Mouse (Mus musculus) natural killer cell, adult 2 months (primary cell): ENCODE measurements around the gene Cdkl4.
"Not testable (repeated sequence)": the region's sequence is repeated elsewhere in the genome, so short reads cannot be mapped to it uniquely, and the experiment has no call there.

ENCODE experiments used
- DNase-seq, 2 experiments: peaks; one replicate each; pipeline ENCODE4 v3.0.0; 2022; ENCODE audit warnings: low spot score in 2 of 2

Cdkl4 gene

DNA sequence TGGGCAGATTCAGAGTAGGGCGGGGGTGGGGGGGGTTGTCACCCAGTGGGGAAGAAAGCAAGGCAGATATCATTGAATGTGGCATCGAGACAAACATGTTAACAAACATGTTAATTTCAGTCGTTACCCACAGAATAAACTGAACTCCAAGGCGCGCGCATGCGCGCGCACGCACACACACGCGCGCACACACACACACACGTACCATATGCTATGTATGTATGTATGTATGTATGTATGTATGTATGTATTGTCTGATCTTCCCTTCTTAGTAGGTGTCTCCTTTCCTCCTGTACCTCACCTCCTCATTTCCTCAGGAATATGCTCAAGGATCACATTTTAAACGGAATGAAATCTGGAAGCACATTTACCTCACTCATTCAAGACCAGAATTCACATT, at the start of gene Cdkl4:
TSS of gene Cdkl4 (minus strand) at position 175 of the 400 bp plus-strand sequence.
- DNase-seq = no peak

DNA sequence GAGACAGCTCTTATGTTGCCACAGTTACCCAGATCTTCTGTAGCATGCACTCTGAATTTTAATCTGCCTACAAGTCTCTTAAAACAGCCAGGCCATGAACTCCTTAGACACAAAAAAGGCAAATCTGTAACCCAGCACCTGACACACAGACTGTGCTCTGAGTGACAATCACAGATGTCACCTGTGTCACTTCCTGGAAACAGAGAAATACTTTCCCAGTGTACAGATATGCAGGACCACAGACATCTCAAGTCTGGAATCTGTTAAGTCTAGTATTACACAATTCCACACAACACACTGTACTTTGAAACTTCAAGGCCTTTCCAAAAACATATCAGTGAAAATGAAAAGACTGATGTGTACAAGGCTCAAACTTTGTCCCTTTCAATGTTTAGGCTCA, 47.4 kb upstream of the Cdkl4 start:
- DNase-seq = no peak

DNA sequence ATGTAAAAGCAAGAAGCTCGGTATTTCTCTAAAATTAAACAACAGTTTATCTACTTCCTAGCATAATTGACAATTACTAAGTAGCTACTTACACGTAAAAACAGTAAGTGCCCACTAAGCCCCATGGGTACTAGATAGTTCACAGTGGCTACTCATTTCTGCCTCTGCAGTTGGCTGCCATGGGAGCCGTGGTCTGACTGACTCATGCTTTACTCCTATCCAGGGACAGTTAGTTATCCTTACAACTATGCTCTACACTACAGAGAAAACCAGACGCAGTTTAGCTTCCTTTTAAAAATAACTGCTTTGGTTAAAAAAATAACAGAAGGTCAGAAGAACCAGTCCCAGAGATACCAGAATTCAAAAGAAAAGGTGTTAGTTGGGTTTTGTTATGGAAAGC, 44.1 kb upstream of the Cdkl4 start:
- no peak for DNase-seq

DNA sequence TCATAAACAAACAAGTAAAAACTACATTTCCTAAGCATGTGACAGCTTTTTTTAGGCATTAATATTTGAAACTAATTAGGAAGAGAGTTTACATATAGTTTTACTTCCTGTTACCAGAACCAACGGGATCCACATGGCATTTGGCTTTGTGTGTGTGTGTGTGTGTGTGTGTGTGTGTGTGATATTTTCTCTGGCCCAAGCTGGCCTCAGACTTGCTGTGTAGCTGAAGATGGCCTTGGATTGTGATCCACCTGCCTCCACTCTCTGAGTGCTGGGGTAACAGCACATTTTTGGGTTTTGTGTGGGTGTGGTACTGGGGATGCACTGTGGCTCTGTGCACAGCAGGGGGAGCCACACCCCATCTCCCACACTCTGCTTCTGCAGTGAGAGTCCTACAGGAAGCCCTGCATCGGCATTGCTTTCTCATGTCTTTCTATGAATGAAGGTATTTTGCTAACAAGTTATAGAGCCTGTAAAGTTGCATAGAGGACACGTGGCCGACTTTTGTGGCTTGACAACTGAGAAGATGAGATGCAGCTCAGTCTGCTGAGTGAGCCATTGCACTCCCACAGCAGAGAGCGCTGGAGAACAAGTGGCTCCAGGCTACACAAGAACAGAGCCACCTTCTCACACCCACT, 43.3 kb upstream of the Cdkl4 start:
- peak; percentile 40 to 56 for DNase-seq

DNA sequence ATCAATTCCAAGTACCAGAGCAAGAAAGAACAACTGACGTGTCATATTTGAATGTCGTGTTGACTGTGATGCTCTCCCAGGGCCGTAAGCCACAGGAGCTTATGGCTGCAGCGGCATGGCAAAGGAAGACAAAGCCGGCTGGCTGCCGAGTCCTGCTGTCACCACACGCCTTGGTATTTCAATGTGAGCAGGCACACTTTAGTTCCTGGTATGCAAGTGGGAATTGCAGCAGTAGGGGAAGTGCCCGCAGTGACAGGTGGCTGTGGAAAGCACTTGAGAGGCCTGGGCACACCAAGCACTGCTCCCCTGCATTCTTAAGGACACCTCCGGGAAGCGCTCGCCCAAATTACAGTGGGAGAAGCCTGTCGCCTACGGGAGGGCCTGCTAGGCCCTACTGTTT, 41.9 kb upstream of the Cdkl4 start:
- DNase-seq = no peak

DNA sequence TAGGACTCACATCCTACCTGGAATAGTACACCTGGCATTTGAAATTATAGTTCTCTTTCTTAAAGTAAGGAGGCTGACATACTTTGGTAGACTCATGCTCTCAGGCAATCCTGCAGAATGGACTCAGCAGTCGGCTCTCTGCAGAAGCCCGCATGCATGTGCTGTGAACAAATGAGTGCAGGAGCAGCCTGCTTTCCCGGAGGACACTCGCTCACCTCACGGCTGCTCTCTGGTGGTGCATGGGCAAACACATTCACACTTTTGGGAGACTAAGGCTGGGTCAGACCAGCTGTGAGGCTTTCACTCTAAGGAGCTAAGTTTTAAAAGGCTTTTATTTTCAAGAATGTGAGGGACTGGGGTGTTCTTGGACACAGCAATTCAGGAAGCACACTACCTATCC, 41.3 kb upstream of the Cdkl4 start:
- no peak for DNase-seq

DNA sequence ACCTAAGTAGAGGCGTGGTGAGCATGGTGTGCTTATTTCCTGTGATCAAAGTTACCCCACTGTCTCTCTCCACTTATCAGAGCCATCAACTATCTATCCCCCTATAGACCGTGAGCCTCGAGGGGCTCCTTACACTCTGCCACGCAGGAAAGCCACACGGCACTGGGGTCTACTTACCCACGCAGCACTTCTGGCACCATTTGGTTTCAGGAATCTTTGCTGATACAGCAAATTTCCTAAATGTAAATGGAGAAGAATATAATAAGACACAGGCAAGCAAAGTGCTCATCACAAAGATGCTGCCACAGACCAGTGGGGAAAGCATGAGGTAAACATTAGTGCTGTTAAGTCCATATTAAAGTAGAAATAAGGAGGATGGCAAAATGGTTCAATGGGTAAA, 26.2 kb upstream of the Cdkl4 start:
- DNase-seq = no peak

DNA sequence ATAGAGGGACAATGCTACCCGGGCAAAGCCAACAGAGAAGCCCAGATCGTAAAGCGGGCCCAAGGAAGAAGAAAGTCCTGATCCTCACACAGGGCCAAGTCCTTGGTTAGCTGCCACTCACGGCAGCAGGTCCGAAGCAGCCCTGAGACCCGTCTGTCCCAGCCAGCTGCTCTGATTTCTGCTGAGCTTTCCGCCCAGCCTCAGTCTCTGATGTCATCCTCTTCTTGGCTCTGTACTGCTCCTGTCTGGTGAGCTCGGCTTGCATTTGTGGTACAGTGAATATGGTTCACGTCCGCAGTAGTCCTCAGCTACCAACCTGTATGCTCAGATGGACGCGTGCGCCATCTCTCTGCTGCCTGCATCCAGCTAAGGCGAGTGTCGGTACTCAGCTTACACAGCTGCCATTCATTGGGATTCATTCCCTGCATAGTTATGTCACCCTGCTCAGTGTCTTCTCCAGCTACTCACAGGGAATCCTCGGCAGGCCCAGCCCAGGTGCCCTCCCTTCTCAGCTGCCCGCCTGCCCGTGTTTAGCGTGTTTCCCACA, 25.5 kb upstream of the Cdkl4 start:
- no peak for DNase-seq

DNA sequence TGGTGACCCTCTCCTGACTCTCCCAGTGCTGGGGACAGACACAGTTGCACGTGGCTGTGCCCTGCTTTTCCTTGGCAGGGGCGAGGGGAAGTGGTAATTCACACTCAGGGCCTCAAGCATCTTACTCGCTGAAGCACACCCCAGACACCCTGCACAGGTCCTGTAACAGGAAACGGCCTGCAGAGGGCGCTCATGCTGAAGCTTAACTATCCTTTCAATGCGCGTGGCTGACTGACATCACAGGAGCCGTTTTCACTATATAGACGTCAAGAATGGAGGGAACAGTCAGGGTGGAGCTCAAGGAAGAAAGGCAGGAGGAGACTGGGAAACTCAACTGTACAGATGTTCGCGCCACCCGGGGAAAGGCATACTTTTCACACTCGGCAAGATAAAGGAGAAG, 23.8 kb upstream of the Cdkl4 start:
- peak in 1 of 2 experiments; percentile 15 for DNase-seq

DNA sequence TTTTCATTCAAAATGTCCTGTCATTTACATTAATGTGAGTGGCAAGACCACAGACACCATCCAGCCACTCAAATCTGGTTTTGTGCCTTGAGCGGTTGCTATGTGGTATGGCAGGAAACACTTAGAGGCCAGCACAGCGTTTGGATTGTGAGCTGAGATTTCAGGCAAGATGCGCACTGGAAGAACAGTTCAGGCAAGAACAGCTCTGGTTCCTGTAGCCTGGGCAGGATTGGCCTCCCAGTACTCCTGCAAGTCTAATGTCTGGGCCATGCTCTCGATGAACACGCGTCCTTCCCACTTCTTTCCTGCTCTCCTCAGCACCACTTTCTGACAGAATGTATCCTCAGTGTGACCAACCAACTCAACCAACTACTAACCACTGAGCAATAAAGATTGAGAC, 5.4 kb upstream of the Cdkl4 start:
- DNase-seq = no peak

DNA sequence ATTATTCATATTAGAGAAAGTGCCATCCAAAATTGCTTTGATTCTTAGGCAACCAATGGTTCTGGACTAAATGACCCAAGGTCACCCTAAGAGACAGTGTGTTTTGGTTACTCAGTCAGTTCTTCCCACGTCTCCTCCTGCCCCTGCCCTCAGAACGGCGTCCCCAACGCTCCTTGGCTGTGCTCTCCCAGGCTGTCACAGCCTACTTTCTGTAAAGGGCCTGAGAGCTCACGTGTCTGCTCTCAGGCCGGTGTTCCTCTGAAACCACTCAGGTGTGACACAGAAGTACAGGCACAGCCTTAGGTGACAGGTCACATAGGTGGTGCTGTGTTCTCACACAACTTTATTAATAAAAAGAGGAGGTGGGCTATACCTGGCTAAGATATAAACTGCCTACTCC, 2.3 kb upstream of the Cdkl4 start:
- DNase-seq = no peak

DNA sequence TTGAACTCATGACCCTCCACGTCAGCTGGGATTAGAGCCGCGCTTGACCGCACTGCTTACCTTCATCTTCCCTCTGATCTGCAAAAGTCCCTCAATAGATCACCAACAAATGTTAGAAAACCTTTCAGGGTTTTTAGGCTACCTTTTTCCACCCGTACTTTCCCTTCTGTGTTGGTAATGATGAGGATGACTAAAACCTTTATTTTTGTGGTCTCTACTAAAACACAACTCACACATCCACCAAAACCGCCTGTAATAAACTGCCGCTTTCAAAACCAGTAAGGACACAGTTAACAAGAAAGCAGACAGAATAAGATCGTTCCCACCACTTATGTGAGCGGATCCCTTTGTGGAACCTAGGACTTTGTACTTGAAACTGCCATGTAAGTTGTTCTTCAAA, 1.5 kb upstream of the Cdkl4 start:
- no peak for DNase-seq

DNA sequence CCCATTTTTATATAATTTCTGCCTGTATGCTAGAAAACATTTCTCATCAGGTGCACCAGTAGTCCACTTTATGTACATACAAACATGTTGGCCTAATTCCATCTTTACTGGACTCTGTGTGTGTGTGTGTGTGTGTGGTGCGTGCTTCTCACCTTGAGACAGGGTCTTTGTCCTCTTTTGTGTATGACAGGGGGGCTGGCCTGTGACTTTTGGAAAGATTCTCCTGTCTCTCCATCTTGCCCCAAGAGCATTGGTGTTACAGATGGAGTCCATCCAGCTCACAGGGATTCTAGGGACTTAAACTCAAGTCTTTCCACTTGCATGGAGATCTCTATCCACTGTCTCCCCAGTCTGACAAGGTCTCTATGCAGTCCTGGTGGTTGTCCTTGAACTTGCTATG, 428 bp upstream of the Cdkl4 start:
- no peak for DNase-seq

DNA sequence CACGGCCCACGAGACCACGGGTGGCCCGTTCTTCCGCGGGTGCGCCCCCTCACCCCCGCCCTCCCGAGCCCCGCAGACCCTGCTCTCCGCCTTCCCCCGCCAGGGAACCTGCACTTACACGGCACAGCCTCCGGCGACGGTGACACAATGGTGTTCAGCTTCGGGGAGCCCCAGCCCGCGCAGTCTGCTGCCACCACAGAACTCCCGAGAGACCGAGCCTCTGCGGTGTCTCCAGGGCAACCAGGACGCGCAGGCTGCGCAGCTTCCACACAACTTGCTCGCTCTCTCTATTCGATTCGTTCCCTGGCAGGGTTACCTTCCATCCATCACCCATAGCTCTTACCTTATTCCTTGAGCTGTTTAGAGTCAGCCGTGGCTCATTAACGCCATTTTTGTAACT, 399 bp downstream of the Cdkl4 start:
- DNase-seq = peak in 1 of 2 experiments; percentile 70

DNA sequence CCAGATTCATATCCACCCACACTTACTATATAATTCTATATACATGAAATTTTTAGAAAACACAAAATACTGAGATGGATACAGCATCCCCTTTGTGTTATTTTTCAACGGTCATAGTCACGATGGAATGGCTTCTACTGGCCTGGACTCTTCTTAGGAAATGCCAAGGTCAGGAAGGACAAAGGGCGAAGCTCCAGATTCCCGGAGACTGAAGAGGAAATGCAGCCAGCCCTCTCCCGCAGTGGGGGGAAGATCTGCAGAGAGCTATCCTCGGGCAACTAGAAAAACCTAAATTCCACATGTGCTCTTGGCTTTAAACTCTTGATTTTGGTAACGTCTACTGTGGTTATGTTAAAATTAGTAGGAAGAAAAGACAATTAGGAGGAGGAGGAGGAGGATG, 2.6 kb downstream of the Cdkl4 start:
- no peak for DNase-seq

DNA sequence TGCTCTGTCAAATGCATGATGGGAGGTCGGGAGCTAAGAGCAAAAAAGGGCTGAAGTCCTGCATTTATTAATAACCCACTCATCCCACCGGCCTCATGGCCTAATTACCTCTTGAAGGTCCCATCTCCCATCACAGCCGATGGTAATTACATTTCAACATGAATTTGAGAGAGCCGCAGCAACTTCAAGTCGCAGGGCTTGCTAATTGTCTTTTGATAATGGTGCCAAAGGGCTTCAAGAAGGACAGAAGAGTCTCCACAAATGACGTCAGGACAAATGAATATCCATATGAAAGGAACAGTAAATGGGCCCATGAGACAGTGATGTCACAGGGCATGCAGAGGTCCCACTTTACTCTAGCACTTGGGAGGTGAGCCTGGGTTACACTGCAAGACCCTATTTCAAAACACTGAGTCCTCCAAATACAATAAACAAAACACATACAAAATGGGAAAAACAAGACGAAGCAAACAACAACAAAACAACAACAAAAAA, 3.1 kb downstream of the Cdkl4 start:
- no peak for DNase-seq

DNA sequence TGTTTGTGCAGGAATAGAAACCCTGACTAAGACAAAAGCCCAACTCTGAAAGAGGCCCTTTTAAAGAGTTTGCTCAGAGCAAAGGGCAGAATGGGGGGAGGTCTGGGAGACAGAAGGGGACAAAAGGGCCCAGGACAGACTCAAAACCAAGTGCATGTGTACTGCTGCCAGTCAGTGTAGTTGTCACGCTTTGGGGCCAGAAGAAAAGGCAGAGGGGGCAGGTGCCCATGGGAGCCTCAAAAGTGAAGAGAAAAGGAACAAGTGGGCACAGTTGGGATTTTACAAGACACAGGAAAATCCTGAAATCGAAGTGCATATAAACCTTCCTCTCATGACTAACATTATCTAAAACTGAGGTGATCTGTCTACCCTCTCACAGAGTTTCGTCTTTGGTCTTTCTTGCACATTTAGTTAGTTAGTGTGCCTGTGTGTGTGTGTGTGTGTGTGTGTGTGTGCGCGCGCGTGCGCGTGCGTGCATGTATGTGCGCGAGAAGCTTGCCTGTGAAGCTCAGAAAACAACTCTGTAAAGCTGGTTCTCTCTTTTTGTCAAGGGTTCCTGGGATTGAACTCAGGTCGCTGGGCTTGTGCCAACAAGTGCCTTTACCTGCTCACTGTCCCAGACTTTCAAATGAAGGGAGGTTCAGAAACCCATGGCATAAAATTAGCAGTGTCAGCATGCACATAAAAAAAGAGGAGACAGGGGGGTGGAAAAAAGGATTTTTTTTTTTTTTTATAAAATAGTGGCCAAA, 5.3 kb downstream of the Cdkl4 start:
- no peak for DNase-seq

DNA sequence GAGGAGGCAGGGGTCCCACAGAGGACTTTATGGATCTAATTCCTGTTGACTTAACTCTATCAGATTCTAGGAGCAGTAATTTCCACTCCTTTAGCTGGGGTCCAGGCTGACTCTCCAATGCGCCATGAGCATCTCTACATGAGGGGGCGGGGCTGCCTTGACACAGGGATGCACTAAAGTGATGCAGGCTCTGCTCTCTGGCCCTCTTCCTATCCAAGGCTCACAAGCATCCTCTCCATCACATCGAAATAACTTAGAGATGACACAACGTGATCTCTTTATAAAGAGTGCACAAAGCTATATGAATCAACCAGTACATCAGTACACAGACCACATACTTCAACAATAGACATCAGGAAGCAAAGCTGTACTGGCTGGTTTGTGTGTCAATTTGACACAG, 6.2 kb downstream of the Cdkl4 start:
- no peak for DNase-seq

DNA sequence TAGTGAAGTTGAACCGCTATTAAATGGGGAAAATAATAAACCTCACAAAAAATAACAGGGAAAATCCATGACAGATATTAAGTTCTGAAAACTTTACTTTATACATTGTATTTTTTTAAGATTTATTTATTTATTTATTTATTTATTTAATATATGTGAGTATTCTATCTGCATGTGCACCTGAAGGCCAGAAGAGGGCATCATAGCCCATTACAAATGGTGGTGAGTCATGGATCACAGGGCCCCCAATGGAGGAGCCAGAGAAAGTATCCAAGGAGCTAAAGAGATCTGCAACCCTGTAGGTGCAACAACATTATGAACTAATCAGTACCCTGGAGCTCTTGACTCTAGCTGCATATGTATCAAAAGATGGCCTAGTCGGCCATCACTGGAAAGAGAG, 7.9 kb downstream of the Cdkl4 start:
- DNase-seq = not testable (repeated sequence)

DNA sequence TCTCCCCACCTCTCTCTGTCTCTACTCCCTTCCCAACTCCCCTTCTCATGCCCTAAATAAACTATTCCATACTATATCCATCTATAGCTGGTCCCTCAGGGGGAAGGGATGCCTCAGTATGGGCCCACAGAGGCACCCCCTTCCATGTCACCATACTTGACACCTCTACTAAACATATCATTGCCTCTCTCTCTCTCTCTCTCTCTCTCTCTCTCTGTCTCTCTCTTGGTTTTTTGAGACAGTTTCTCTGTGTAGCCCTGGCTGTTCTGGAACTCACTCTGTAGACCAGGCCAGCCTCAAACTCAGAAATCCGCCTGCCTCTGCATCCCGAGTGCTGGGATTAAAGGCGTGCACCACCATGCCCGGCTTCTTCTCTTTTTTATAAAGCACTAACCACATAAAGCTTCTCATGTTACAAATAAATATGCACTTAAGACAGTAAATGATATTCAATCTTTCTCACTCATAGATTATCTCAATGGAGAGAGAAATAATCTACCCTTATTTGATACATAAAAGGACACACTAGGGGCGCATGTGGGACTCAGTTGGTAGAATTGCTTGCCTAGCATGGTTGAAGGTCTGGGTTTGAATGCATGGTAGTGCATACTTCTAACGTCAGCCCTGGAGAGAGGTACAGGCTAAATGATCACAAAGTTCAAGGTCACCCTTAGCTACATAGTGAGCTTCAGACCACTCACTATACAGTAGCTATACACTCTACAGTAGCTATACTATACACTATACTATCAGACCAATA, 8.6 kb downstream of the Cdkl4 start:
- DNase-seq = no peak

DNA sequence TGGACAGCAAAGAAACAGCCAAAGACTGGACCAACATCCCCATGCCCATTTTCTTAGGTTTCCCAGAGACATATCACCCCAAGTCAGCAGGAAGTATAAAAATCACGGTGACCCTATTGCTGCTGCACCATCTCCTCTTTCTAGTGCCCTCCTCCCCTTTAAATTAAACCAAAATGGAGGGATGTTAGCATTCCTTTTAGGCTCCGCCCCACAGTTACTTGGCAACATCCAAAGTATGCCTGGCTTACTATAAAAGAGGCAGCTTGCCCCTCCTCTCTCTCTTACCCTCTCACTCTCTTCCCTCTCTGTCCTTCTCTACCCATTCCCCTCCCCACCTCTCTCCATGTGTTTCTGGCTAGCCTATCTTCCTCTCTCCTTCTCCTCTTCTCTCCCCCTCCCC, 9.2 kb downstream of the Cdkl4 start:
- DNase-seq = no peak

DNA sequence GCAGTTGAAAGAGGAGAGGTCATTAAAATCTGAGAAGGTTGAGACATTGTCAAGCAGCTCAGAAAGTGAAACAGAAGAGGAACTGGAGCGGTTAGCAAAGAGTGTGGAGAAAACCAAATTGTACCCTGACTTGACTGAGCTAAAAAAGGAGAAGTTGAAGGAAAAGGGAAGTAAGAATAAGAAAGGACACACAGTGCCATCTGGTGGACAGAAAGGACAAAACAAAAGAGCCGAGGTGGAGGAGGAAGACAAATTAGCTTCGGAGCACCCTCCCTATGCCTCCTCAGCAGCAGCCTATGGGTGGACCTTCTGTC, 13.0 kb downstream of the Cdkl4 start:
- peak; percentile 41 to 71 for DNase-seq
